Mouse (Mus musculus) gonadal fat pad, adult 2 months (tissue): ENCODE data around the gene Aspdh. TPM values are rescaled to one million over a fixed set of nuclear protein-coding genes. Genes with fewer than 3 reads are reported as not detected.

ENCODE experiments used
- DNase-seq: peaks from one replicate; pipeline ENCODE4 v3.0.0-alpha.2; 2012; ENCODE audit warnings: low read depth
- polyA plus RNA-seq: library from polyadenylated mRNA; depleted of rRNA; stranded (reverse); fragments of >200 nt; gene quantifications from 2 replicates; pipeline ENCODE4 v1.2.3, GENCODE M21; 2012

The Aspdh gene
- polyA plus RNA-seq, 1 experiment, result 0.20 TPM

GRCm38 (mm10) chr7:44471880-44472557 is 6.8 kb downstream of the Aspdh start:
- DNase-seq, result no peak

GRCm38 (mm10) chr7:44472558-44472885 is 7.3 kb downstream of the Aspdh start:
- no peak for DNase-seq

- no peak for DNase-seq
Observed at GRCm38 (mm10) chr7:44472961-44473646, 7.9 kb downstream of the Aspdh start.

DNA sequence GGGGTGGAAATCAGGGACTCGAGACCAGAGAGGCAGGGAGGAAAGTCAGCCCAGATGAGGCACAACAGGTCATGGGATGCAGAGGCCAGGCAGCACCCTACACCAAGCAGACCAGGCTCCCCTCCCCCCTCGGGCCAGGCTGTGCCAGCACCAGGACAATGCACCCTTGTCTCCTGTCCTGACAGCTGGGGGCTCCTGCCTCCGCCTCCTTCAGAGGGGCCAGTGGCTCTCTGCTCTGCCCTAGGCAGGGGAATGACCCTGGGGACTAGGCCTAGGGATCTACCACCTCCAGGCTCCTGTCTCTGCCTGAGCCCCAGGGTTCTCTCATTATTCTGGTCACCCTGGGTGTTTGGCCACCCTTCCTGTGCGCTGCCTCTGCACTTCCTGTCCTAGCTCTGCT is 9.2 kb downstream of the Aspdh start:
- no peak for DNase-seq

DNA sequence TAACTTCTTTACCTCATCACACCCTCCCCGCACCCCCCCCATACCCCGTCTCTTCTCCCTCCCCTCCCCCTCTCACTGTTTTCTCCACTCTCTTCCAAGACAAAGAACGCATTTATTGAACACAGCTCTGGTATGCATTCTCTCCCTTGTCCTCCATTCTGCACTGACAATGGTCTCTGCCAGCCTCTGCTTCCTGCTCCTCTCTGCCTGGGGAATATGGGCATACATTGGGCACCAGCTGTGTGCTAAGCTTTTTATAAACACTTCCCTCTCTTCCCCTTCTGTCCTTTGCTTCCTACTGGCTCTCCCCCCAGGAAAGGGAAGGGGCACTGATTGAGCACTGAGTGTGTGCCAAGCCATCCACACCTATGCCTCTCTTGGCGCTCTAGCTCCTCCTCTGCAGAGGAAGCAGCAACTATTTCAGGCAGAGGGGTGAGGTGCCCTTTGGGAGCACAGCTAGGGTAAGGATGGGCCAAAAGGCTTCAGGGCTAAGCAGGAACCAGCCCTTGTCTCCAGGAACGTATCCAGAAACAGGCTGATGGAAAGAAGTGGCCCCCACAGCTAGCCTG is 9.9 kb downstream of the Aspdh start:
- no peak for DNase-seq

DNA sequence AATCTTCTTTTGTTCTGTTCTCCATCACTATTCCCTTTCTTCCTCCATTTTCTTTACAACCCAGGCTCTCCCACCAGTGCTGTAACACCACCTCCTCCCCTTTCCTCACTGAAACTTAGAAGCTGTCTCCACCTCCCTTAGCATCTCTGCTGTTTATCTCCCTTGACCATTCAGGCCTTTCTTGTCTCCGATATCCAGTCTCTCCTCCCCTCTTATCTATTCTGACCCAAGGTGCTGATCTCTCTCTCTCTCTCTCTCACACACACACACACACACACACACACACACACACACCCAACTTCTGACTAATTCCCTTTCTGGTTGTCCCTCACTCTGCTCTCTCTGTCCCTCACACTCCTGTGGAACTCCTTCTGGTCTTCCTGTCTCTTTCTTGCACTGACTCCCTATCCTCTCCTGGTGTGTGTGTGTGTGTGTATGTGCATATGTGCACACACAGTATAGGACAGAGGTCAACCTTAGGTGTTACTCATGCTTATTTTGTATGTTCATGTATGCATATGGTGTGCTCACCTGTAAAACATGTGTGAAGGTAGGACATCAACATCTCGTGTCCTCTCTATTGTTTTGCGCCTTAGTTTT is 17.7 kb downstream of the Aspdh start:
- DNase-seq, result no peak

DNA sequence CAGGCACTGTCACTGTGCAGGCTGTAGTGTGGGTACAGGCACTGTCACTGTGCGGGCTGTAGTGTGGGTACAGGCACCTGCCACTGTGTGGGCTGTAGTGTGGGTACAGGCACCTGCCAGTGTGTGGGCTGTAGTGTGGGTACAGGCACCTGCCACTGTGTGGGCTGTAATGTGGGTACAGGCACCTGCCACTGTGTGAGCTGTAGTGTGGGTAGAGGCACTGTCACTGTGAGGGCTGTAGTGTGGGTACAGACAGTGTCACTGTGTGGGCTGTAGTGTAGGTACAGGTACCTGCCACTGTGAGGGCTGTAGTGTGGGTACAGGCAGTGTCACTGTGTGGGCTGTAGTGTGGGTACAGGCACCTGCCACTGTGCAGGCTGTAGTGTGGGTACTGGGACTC is 18.9 kb downstream of the Aspdh start:
- DNase-seq, result no peak

DNA sequence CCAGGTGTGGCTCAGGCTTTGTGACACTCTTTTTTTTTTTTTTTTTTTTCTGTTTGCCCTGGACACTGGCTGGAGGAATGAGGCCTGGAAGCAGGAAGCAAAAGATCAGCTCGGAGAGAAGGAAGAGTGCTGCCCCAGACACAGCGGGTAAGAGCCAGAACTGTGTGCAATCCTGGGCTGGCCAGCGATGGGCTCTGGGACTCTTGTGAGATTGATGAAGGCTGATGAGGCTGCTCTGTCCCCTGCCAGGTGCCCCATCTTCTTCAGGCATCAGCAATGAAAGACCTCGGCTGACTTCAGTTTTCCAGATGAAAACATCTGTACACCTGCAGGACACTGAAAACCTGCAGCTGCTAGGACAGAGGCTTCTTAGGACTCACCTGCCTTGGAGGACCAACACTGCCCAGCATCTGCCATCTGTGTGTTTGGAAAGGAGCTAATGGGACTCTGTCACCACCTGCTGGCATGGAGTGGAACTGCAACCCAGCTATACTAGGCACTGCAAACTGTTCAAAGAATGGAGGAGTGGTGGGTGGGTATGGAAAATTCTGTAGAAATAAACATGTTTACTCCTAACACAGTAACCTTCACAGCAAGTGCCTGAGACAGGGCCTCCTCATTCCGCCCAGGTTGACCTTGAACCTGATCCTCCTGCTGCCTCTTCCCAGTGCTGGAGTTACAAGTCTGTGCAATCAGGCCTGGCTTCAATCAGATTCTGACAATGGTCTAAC is 19.8 kb downstream of the Aspdh start:
- no peak for DNase-seq

- no peak for DNase-seq
Observed at GRCm38 (mm10) chr7:44485572-44486195, 20.5 kb downstream of the Aspdh start.

GRCm38 (mm10) chr7:44486927-44487575 is 21.9 kb downstream of the Aspdh start:
- no peak for DNase-seq

GRCm38 (mm10) chr7:44487936-44488335 is 22.7 kb downstream of the Aspdh start:
- DNase-seq, result no peak

DNA sequence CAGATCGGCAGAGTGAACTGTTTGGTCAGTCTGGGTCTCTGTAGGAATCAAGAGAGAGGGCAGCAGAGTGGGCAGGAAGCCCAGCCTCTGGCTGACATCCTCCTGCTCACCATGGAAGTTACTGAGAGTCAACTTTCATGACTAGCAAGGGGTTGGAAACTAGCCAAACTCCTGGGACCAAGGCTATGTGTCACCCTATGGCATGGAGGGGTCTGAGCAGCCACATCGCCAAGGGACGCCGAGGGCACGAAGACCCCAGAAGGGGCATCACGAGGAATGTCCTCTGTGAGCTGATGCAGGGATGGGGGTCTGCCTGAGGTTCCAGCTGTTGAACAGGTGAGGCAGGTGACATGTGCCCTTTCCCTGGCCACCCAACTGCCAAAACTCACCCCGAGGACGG is 23.4 kb downstream of the Aspdh start:
- no peak for DNase-seq

DNA sequence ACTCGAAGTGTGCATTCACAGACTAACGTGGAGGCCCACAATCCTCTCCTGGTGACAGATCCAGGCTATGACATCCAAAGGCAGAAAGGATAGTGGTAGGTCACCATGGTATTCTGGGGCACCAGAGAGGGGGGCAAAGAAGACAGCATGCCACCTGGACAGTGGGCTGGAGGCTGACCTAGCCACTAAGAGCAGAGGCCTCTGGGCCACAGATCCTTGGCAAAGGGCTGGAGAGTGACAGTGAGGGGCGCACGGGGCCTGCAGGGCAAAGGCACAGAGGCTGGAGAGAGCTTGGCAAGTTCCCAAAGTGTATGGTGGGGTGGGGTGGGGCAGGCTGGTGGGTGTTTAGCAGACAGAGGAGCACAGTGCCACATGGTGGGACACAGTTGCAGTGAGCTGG is 25.1 kb downstream of the Aspdh start:
- no peak for DNase-seq

DNA sequence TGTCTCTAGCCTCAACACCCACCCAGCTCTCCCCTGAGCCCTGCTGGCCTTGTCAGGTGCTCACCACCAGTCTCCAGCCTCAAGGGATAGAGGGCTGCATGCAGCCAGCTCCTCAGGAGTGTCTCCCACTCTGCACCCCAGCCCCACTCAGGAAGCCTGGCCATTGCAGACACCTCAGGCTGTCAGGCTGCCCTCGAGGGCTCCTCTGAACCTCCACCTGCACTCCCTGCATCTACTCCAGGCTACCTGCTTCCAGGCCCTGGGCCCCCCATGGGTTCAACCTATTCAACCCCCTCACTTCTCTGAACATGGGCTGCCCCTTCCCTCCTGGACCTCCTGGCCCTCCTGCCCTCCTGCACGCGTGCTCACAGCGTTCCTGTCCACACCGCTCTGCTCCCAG is 26.2 kb downstream of the Aspdh start:
- DNase-seq, result no peak

- no peak for DNase-seq
Observed at GRCm38 (mm10) chr7:44492166-44492826, 27.1 kb downstream of the Aspdh start.

DNA sequence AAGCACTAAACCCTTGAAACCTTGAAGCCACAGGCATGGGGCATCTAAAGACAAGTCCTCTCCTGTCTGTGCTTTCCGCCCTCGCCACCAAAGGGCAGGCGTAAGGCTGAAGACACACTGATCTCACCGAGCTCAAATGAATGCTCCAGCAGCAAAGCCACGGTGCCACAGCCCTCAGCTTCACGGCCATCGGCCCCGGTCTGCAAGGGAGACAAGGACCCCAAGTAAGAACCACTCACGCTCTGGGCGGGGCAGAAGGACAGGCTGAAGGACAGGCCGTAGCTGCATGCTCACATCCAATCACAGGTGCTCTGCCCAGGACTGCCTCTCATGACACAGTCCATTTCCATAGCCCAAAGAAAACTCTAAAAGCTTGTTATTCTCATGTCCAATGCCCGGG is 29.5 kb downstream of the Aspdh start:
- no peak for DNase-seq

DNA sequence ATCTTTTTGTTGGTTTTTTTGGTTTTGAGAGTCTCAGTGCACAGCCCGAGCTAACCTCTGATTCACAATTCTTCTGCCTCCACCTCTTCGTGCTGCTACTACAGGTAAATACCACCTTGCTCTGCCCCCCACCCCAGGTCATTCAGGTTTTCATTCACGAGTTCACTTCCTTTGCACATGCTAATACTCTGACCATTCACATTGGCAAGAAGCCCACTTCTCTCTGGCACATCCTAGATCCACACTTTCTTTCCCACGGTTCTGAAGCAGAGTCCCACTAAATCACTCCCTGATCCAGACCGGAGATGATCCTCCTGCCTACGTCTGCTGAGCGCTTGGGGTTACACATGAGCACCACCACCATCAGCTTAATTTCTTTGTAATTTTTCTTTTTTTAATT is 29.9 kb downstream of the Aspdh start:
- DNase-seq, result no peak

GRCm38 (mm10) chr7:44495992-44496770 is 31.0 kb downstream of the Aspdh start, which contains the start of the genes Emc10 and Fam71e1:
Gene Emc10, minus strand, starts transcription at chr7:44496529.
Gene Fam71e1, plus strand, starts transcription at chr7:44496581.
- DNase-seq, result peak; percentile 86

- DNase-seq, result no peak
Observed at GRCm38 (mm10) chr7:44496771-44497109, 31.5 kb downstream of the Aspdh start.
